Mouse (Mus musculus) CH12.LX (cell line): ENCODE data around the gene Kremen2. TPM values are rescaled to one million over a fixed set of nuclear protein-coding genes. Genes with fewer than 3 reads are reported as not detected.

Source experiments
- DNase-seq: peaks from one replicate; pipeline ENCODE4 v3.0.0-alpha.2; 2013; ENCODE audit errors: extremely low read depth
- H3K27ac ChIP-seq: 2 replicates; pipeline ENCODE4 v1.5.1; 2012; ENCODE audit warnings: low read depth, mild to moderate bottlenecking, control low read depth, moderate library complexity; ENCODE audit not compliant: insufficient read depth
- H3K27me3 ChIP-seq: replicated peaks from 2 replicates; pipeline ENCODE3; 2012; ENCODE audit warnings: inconsistent platforms
- H3K36me3 ChIP-seq, 2 experiments: replicated peaks in 1 of 2; 2 replicates each; pipeline versions ENCODE3 to v1.6.1; 2012; ENCODE audit warnings: inconsistent platforms in 1 of 2, low read length in 1 of 2, mild to moderate bottlenecking in 1 of 2, mixed read lengths in 1 of 2, moderate library complexity in 1 of 2; ENCODE audit not compliant: control insufficient read depth in 1 of 2, insufficient read depth in 1 of 2
- H3K4me1 ChIP-seq, 2 experiments: 2 replicates each; pipeline ENCODE4 v1.6.1; 2012; ENCODE audit warnings: inconsistent platforms in 1 of 2, moderate library complexity in 1 of 2; ENCODE audit not compliant: insufficient read depth in 2 of 2, control insufficient read depth in 1 of 2
- H3K4me2 ChIP-seq: 2 replicates; pipeline ENCODE4 v1.6.1; 2012; ENCODE audit warnings: low read depth, mild to moderate bottlenecking, control low read depth; ENCODE audit not compliant: poor library complexity, insufficient read depth, severe bottlenecking
- H3K4me3 ChIP-seq, 3 experiments: fragments of 150-350 bp in 1 of 3; sonication (generic) in 1 of 3; replicated peaks in 1 of 3; 2 replicates each; pipeline versions ENCODE3 to v1.5.1; 2011 to 2012; ENCODE audit warnings: low read depth in 2 of 3, low read length in 2 of 3, mild to moderate bottlenecking in 2 of 3, moderate library complexity in 2 of 3, control low read depth in 1 of 3, improper control_type of control experiment in 1 of 3, inconsistent platforms in 1 of 3, mixed read lengths in 1 of 3; ENCODE audit not compliant: poor library complexity in 1 of 3
- H3K79me2 ChIP-seq: replicated peaks from 2 replicates; pipeline ENCODE4 v1.6.1; 2012; ENCODE audit warnings: mild to moderate bottlenecking, moderate library complexity; ENCODE audit not compliant: control insufficient read depth, poor library complexity, insufficient read depth, severe bottlenecking; ENCODE audit errors: extremely low read depth
- H3K9ac ChIP-seq: 2 replicates; pipeline ENCODE4 v1.6.1; 2012; ENCODE audit warnings: low read depth, mild to moderate bottlenecking, control low read depth, moderate library complexity; ENCODE audit not compliant: insufficient read depth
- H3K9me3 ChIP-seq: replicated peaks from 2 replicates; pipeline ENCODE3; 2012; ENCODE audit warnings: low read length, inconsistent platforms, mixed read lengths
- BHLHE40 ChIP-seq: IDR thresholded peaks from 2 replicates; pipeline ENCODE4 v1.6.1; 2011; ENCODE audit warnings: mild to moderate bottlenecking, low read depth, low read length, improper control_type of control experiment
- CHD1 ChIP-seq: IDR thresholded peaks from 2 replicates; pipeline ENCODE4 v1.6.1; 2012; ENCODE audit warnings: low read depth, low read length, improper control_type of control experiment, inconsistent platforms
- CHD2 ChIP-seq: IDR thresholded peaks from 2 replicates; pipeline ENCODE4 v1.6.1; 2011; ENCODE audit warnings: low read length, improper control_type of control experiment
- CTCF ChIP-seq, 2 experiments: IDR thresholded peaks in 1 of 2; conservative IDR thresholded peaks in 1 of 2; 2 replicates each; pipeline ENCODE4 v1.5.1; 2011 to 2012; ENCODE audit warnings: low read depth in 2 of 2, low read length in 2 of 2, improper control_type of control experiment in 1 of 2, inconsistent platforms in 1 of 2, mild to moderate bottlenecking in 1 of 2, moderate library complexity in 1 of 2
- E2F4 ChIP-seq: IDR thresholded peaks from 2 replicates; pipeline ENCODE4 v1.6.1; 2011; ENCODE audit warnings: low read depth, low read length, improper control_type of control experiment; ENCODE audit not compliant: insufficient replicate concordance
- ETS1 ChIP-seq: conservative IDR thresholded peaks from 2 replicates; pipeline ENCODE4 v1.6.1; 2012; ENCODE audit warnings: low read depth, mild to moderate bottlenecking, inconsistent platforms, low read length, improper control_type of control experiment, moderate library complexity
- GABPA ChIP-seq: IDR thresholded peaks from 2 replicates; pipeline ENCODE4 v1.6.1; 2012; ENCODE audit warnings: low read depth, low read length, improper control_type of control experiment, inconsistent platforms; ENCODE audit not compliant: insufficient replicate concordance
- IRF4 ChIP-seq: IDR thresholded peaks from 2 replicates; pipeline ENCODE4 v1.6.1; 2014; ENCODE audit warnings: low read depth, mild to moderate bottlenecking, inconsistent platforms, low read length, improper control_type of control experiment
- JUN ChIP-seq: IDR thresholded peaks from 2 replicates; pipeline ENCODE4 v1.6.1; 2011; ENCODE audit warnings: low read depth, mild to moderate bottlenecking, low read length, improper control_type of control experiment, moderate library complexity; ENCODE audit not compliant: insufficient read depth
- NRF1 ChIP-seq: IDR thresholded peaks from 2 replicates; pipeline ENCODE4 v1.6.1; 2014; ENCODE audit warnings: low read depth, mild to moderate bottlenecking, inconsistent platforms, low read length, improper control_type of control experiment, moderate library complexity
- PAX5 ChIP-seq: IDR thresholded peaks from 2 replicates; pipeline ENCODE4 v1.6.1; 2012; ENCODE audit warnings: low read length, inconsistent platforms, mixed read lengths
- POLR2A ChIP-seq: IDR thresholded peaks from 2 replicates; pipeline ENCODE4 v1.6.1; 2011; ENCODE audit warnings: low read depth, mild to moderate bottlenecking, improper control_type of control experiment, low read length
- RAD21 ChIP-seq: IDR thresholded peaks from 2 replicates; pipeline ENCODE4 v1.6.1; 2011; ENCODE audit warnings: low read depth, mild to moderate bottlenecking, low read length, improper control_type of control experiment, moderate library complexity
- RCOR1 ChIP-seq: conservative IDR thresholded peaks from 2 replicates; pipeline ENCODE4 v1.6.1; 2012; ENCODE audit warnings: low read depth, mild to moderate bottlenecking, inconsistent platforms, low read length, improper control_type of control experiment
- SIN3A ChIP-seq: IDR thresholded peaks from 2 replicates; pipeline ENCODE4 v1.6.1; 2012; ENCODE audit warnings: low read length, improper control_type of control experiment, inconsistent platforms
- SMC3 ChIP-seq: IDR thresholded peaks from 2 replicates; pipeline ENCODE4 v1.6.1; 2011; ENCODE audit warnings: low read depth, low read length, improper control_type of control experiment
- TBP ChIP-seq: conservative IDR thresholded peaks from 2 replicates; pipeline ENCODE4 v1.6.1; 2011; ENCODE audit warnings: low read depth, low read length, improper control_type of control experiment
- UBTF ChIP-seq: IDR thresholded peaks from 2 replicates; pipeline ENCODE4 v1.6.1; 2012; ENCODE audit warnings: low read depth, mild to moderate bottlenecking, inconsistent platforms, low read length, improper control_type of control experiment, moderate library complexity
- USF1 ChIP-seq: IDR thresholded peaks from 2 replicates; pipeline ENCODE4 v1.6.1; 2014; ENCODE audit warnings: low read depth, mild to moderate bottlenecking, inconsistent platforms, low read length, improper control_type of control experiment
- ZC3H11A ChIP-seq: IDR thresholded peaks from 2 replicates; pipeline ENCODE4 v1.6.1; 2012; ENCODE audit warnings: low read depth, mild to moderate bottlenecking, inconsistent platforms, low read length, improper control_type of control experiment
- ZMIZ1 ChIP-seq: IDR thresholded peaks from 2 replicates; pipeline ENCODE4 v1.6.1; 2012; ENCODE audit warnings: low read depth, mild to moderate bottlenecking, inconsistent platforms, low read length, improper control_type of control experiment
- ZNF384 ChIP-seq: IDR thresholded peaks from 2 replicates; pipeline ENCODE4 v1.6.1; 2012; ENCODE audit warnings: low read depth, low read length, improper control_type of control experiment, inconsistent platforms
- dilution Hi-C: fragments of 300-500 bp; cut with MboI; formaldehyde crosslinking; loops from 2 replicates; pipeline ENCODE4 v1.14.3; 2020; ENCODE audit warnings: low sequenced_read_pairs; ENCODE audit not compliant: extremely low pct_unique_long_range_greater_than_20kb, extremely low pct_ligation_motif_present
- in situ Hi-C: fragments of 300-500 bp; cut with MboI; formaldehyde crosslinking; loops from 3 replicates; pipeline ENCODE4 v1.14.3; 2019; ENCODE audit warnings: low sequenced_read_pairs, low pct_ligation_motif_present, low pct_unique_long_range_greater_than_20kb, mixed read lengths
- polyA plus RNA-seq: library from polyadenylated mRNA; unstranded; fragments of >175 nt; gene quantifications from 2 replicates; pipeline ENCODE4 v1.2.1, GENCODE M21; 2012; ENCODE audit warnings: low read depth; ENCODE audit not compliant: insufficient read length
- total RNA-seq, 2 experiments: library from RNA; depleted of rRNA; stranded (reverse); fragments of 300-350 nt in 1 of 2; fragments of >200 nt in 1 of 2; gene quantifications; 2 replicates each; pipeline ENCODE4 v1.2.3; 2012 to 2014

Gene Kremen2
- total and polyA plus RNA-seq, 3 experiments = 0.21 to 0.55 (median 0.23) TPM

DNA sequence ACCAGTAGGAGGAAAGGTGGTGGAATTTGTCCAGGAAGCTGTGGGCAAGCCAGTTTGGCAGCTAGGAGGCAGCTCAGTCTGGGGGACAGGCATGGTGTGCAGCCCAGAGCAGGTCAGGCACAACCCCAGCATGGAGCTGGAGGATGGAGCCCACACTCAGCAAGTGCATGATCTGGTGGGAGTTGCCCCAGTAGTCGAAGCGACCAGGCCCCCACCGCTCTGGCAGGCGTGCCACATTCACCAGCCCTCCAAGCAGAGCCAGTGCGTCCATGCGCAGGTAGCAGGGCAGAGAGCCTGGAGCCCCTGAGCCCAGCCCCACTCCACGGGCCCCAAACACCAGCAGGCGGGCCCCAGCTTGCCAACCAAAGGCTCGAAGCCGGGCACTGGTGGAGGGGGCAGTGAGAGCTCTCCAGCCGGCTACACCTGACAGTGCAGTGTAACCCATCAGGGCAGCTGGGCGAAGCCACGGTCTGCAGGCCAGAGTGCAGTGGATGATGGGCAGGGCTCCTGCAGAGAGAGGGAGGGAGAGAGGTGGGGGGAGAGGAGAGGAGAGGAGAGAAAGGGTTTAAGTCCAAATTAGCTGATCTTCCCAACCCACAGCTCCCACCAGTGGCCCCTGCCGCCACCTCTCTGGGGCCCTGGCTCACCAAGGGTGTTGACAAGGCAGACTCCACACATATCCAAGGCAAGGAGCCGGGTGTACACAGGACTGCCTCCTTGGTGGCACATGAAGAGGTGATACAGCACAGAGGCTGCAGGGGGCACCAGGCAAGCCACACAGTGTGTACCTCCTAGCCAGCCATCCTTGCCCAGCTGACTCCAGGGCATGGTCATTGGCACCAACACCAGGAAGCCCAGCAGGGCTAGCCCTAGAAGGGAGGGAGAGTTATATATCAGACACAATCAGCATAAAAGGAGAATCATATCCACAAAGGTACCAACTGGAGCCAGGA lies 7.9 kb downstream of the Kremen2 start:
- no peak for DNase-seq
- Histone ChIP-seq H3K4me1 (peaks cover 7 to 16% of the 10 kb centered on the region in 2 experiments; a peak in 3 of 4 replicates), H3K27ac (no peak overlapping the region), H3K79me2 (no peaks in the 10 kb centered on the region), H3K4me3 (no peak overlapping the region), H3K9me3 (no peaks in the 10 kb centered on the region), H3K9ac (no peak overlapping the region), H3K27me3 (peaks cover 40% of the 10 kb centered on the region), H3K4me2 (no peak overlapping the region), H3K36me3 (peaks cover 27 to 49% of the 10 kb centered on the region in 2 experiments)
- peak; percentile 16; the same call in 1 of the 2 replicates for TF ChIP-seq SMC3
- TF ChIP-seq CTCF (conservative IDR thresholded peaks at IDR 0.05 in 1 of 2, IDR thresholded peaks at IDR 0.05 in 1 of 2; ENCODE audit: low read depth in 2 of 2, low read length in 2 of 2) = peak in 1 of 2 experiments; percentile 33; a peak in 2 of 4 replicates
- no peak for TF ChIP-seq POLR2A
- no peak for TF ChIP-seq USF1
- in situ Hi-C loops (no loop called here), dilution Hi-C loops (no loop called here)

GRCm38 (mm10) chr17:23734341-23734740 lies 11.3 kb downstream of the Kremen2 start:
- no peaks in the 10 kb centered on the region; a peak in 1 of 4 replicates for H3K4me1 ChIP-seq
- H3K9ac ChIP-seq = no peak overlapping the region
- H3K9me3 ChIP-seq = no peaks in the 10 kb centered on the region
- DNase-seq = no peak
- H3K27me3 ChIP-seq = peaks cover 9% of the 10 kb centered on the region
- in situ Hi-C loops (no loop called here), dilution Hi-C loops (no loop called here)
- no peak overlapping the region for H3K4me2 ChIP-seq
- no peak overlapping the region for H3K27ac ChIP-seq
- TF ChIP-seq RCOR1 (no peak), BHLHE40 (no peak), ETS1 (no peak), ZMIZ1 (no peak), POLR2A (no peak), RAD21 (no peak), CHD1 (no peak), CHD2 (no peak), E2F4 (no peak), ZNF384 (no peak), IRF4 (no peak), TBP (no peak), UBTF (no peak), JUN (no peak), GABPA (no peak), SIN3A (no peak), ZC3H11A (no peak), NRF1 (no peak), PAX5 (no peak)
- H3K36me3 ChIP-seq = peaks cover 27 to 63% of the 10 kb centered on the region in 2 experiments
- H3K79me2 ChIP-seq = no peaks in the 10 kb centered on the region; the same call in 1 of the 2 replicates
- no peak overlapping the region for H3K4me3 ChIP-seq
